Mouse (Mus musculus): ENCODE measurements around the gene Plvap. TPM values are rescaled to one million over a fixed set of nuclear protein-coding genes. Genes with fewer than 3 reads are reported as not detected.

Plvap gene
- total RNA-seq, 2 experiments from 2014 or later: 8.5 to 9.1 TPM

GRCm38 (mm10) chr8:71469411-71469810 lies 42.1 kb downstream of the Plvap start:
- Histone ChIP-seq H3K4me3 (peak overlapping the region; percentile 65), H3K27ac (peak overlapping the region; percentile 92)
- intact Hi-C loops (cut with DNase I): loop anchor here (10.0 kb wide), 1 partner anchor 575 kb away; the partner anchor contains the start of genes Rpl18a and Slc5a5
- TF ChIP-seq CTCF (IDR thresholded peaks at IDR 0.05): no peak
- peak; percentile 49 to 60 for DNase-seq (ENCODE audit: extremely low spot score in 1 of 2, low spot score in 2 of 2)

- peak within 1 kb of the TSS; percentile 65 for H3K4me3 ChIP-seq
- DNase-seq (ENCODE audit: extremely low spot score in 1 of 2, low spot score in 2 of 2): peak; percentile 95 to 98
- no peak for TF ChIP-seq CTCF (IDR thresholded peaks at IDR 0.05)
- intact Hi-C loops (cut with DNase I): loop anchor here (10.0 kb wide), 1 partner anchor 574 kb away; the partner anchor contains the start of genes Rpl18a and Slc5a5
- peak within 1 kb of the TSS; percentile 92 for H3K27ac ChIP-seq
Observed at GRCm38 (mm10) chr8:71468916-71469315, 42.6 kb downstream of the Plvap start, which contains the start of gene Dda1. Gene Dda1 (plus strand): TSS chr8:71469199.

GRCm38 (mm10) chr8:71468001-71468400 lies 43.6 kb downstream of the Plvap start:
- H3K4me3 ChIP-seq: no peak overlapping the region
- TF ChIP-seq CTCF (IDR thresholded peaks at IDR 0.05): no peak
- no peak overlapping the region for H3K27ac ChIP-seq
- no peak for DNase-seq (ENCODE audit: extremely low spot score in 1 of 2, low spot score in 2 of 2)
- intact Hi-C loops (cut with DNase I): loop anchor here (10.0 kb wide), 1 partner anchor 573 kb away; the partner anchor contains the start of genes Rpl18a and Slc5a5

GRCm38 (mm10) chr8:71467201-71467600 lies 44.4 kb downstream of the Plvap start:
- intact Hi-C loops (cut with DNase I): loop anchor here (10.0 kb wide), 1 partner anchor 572 kb away; the partner anchor contains the start of genes Rpl18a and Slc5a5
- no peak for DNase-seq (ENCODE audit: extremely low spot score in 1 of 2, low spot score in 2 of 2)
- no peak for TF ChIP-seq CTCF (IDR thresholded peaks at IDR 0.05)

GRCm38 (mm10) chr8:71466198-71466597 lies 45.4 kb downstream of the Plvap start:
- Histone ChIP-seq H3K27ac (no peak overlapping the region), H3K4me3 (no peak overlapping the region)
- intact Hi-C loops (cut with DNase I): loop anchor here (10.0 kb wide), 1 partner anchor 571 kb away; the partner anchor contains the start of genes Rpl18a and Slc5a5
- DNase-seq (ENCODE audit: extremely low spot score in 1 of 2, low spot score in 2 of 2): no peak
- no peak for TF ChIP-seq CTCF (IDR thresholded peaks at IDR 0.05)

More at GRCm38 (mm10) chr8:71467201-71467600, 44.4 kb downstream of the Plvap start:
- no peak overlapping the region for H3K4me3 ChIP-seq
- H3K27ac ChIP-seq: no peak overlapping the region

- DNase-seq (ENCODE audit: extremely low spot score in 1 of 2, low spot score in 2 of 2): no peak
- H3K27ac ChIP-seq: peak overlapping the region; percentile 87
- no peak for TF ChIP-seq CTCF (IDR thresholded peaks at IDR 0.05)
- intact Hi-C loops (cut with DNase I): loop anchor here (10.0 kb wide), 1 partner anchor 571 kb away; the partner anchor contains the start of genes Rpl18a and Slc5a5
- peak overlapping the region; percentile 66 for H3K4me3 ChIP-seq
Observed at GRCm38 (mm10) chr8:71465733-71466132, 45.8 kb downstream of the Plvap start.

- Histone ChIP-seq H3K4me3 (peak within 1 kb of the TSS; percentile 95), H3K27ac (peak within 1 kb of the TSS; percentile 92)
- TF ChIP-seq CTCF (IDR thresholded peaks at IDR 0.05): peak; percentile 99
- DNase-seq (ENCODE audit: extremely low spot score in 1 of 2, low spot score in 2 of 2): peak; percentile 98
- intact Hi-C loops (cut with DNase I): loop anchor here (1.0 to 10.0 kb wide), 3 partner anchors 20 to 570 kb away; partner anchors contain the start of genes Ano8, Ocel1, Rpl18a and Slc5a5
Observed at GRCm38 (mm10) chr8:71464513-71465500, 46.7 kb downstream of the Plvap start, which contains the start of gene Mrpl34. Gene Mrpl34 (plus strand): TSS chr8:71464959.

- intact Hi-C loops (cut with DNase I): loop anchor here (1.0 to 10.0 kb wide), 3 partner anchors 22 to 569 kb away; partner anchors contain the start of genes Ano8, Ocel1, Rpl18a and Slc5a5
- Histone ChIP-seq H3K4me3 (peak within 1 kb of the TSS; percentile 95), H3K27ac (peak within 1 kb of the TSS; percentile 92)
- DNase-seq (ENCODE audit: extremely low spot score in 1 of 2, low spot score in 2 of 2): peak; percentile 98 to 99
- TF ChIP-seq CTCF (IDR thresholded peaks at IDR 0.05): no peak; the same call in 1 of the 2 replicates
Observed at GRCm38 (mm10) chr8:71463188-71464033, 48.1 kb downstream of the Plvap start, which contains the start of gene Abhd8. Gene Abhd8 (minus strand): TSS chr8:71463655.

GRCm38 (mm10) chr8:71462786-71463185 lies 48.8 kb downstream of the Plvap start:
- intact Hi-C loops (cut with DNase I): loop anchor here (5.0 to 10.0 kb wide), 2 partner anchors 90 to 568 kb away; partner anchors contain the start of genes Ocel1, Rpl18a and Slc5a5
- TF ChIP-seq CTCF (IDR thresholded peaks at IDR 0.05): no peak; the same call in 1 of the 2 replicates
- Histone ChIP-seq H3K27ac (peak overlapping the region; percentile 92), H3K4me3 (peak overlapping the region; percentile 95)
- DNase-seq (ENCODE audit: extremely low spot score in 1 of 2, low spot score in 2 of 2): peak; percentile 64 to 69

GRCm38 (mm10) chr8:71462191-71462590 lies 49.4 kb downstream of the Plvap start:
- intact Hi-C loops (cut with DNase I): loop anchor here (5.0 to 10.0 kb wide), 2 partner anchors 90 to 567 kb away; partner anchors contain the start of genes Ocel1, Rpl18a and Slc5a5

More at GRCm38 (mm10) chr8:71462191-71462590, 49.4 kb downstream of the Plvap start:
- Histone ChIP-seq H3K27ac (peak overlapping the region; percentile 92; the same call in 1 of the 2 replicates), H3K4me3 (peak overlapping the region; percentile 95)
- no peak for DNase-seq (ENCODE audit: extremely low spot score in 1 of 2, low spot score in 2 of 2)
- TF ChIP-seq CTCF (IDR thresholded peaks at IDR 0.05): no peak
